Mouse (Mus musculus) neural tube, embryonic 13.5 days (tissue): ENCODE results near the gene Sdk2. TPM values are rescaled to one million over a fixed set of nuclear protein-coding genes. Genes with fewer than 3 reads are reported as not detected.

Experiments
- ATAC-seq: fragments of 200-750 bp; cut with Nextera tagmentation; 2 replicates; pipeline ENCODE4 v1.8.0; 2017; ENCODE audit warnings: low read depth, mild to moderate bottlenecking, moderate TSS enrichment, moderate library complexity
- H3K27ac ChIP-seq: fragments of 300-500 bp; sonication (generic); replicated peaks from 2 replicates; pipeline ENCODE4 v1.5.1; 2015; ENCODE audit warnings: moderate library complexity, mild to moderate bottlenecking, inconsistent platforms
- H3K27me3 ChIP-seq: fragments of 300-500 bp; sonication (generic); 2 replicates; pipeline ENCODE4 v1.6.1; 2015; ENCODE audit warnings: mild to moderate bottlenecking, inconsistent platforms
- H3K36me3 ChIP-seq: fragments of 300-500 bp; sonication (generic); 2 replicates; pipeline ENCODE4 v1.6.1; 2015; ENCODE audit warnings: mild to moderate bottlenecking, inconsistent platforms
- H3K4me1 ChIP-seq: fragments of 300-500 bp; sonication (generic); replicated peaks from 2 replicates; pipeline ENCODE4 v1.6.1; 2015; ENCODE audit warnings: inconsistent platforms
- H3K4me2 ChIP-seq: fragments of 300-500 bp; sonication (generic); 2 replicates; pipeline ENCODE4 v1.6.1; 2015; ENCODE audit warnings: inconsistent platforms, mild to moderate bottlenecking, moderate library complexity
- H3K4me3 ChIP-seq: fragments of 300-500 bp; sonication (generic); 2 replicates; pipeline ENCODE4 v1.5.1; 2015; ENCODE audit warnings: mild to moderate bottlenecking, inconsistent platforms
- H3K9ac ChIP-seq: fragments of 300-500 bp; sonication (generic); 2 replicates; pipeline ENCODE4 v1.6.1; 2015; ENCODE audit warnings: moderate library complexity, mild to moderate bottlenecking, inconsistent platforms
- H3K9me3 ChIP-seq: fragments of 300-500 bp; sonication (generic); 2 replicates; pipeline ENCODE4 v1.6.1; 2016; ENCODE audit warnings: inconsistent platforms
- WGBS: fragments of 180-500 bp; shearing (Covaris S2); methylation state at CpG from one replicate; pipeline ENCODE4 v1.1.7; 2015; 5-methylcytosine and 5-hydroxymethylcytosine counted together
- polyA plus RNA-seq: library from polyadenylated mRNA; unstranded; fragments of >200 nt; fragmentation: Nextera tagmentation; extraction: Ambion mirVana; gene quantifications from 2 replicates; pipeline ENCODE4 v1.2.1, GENCODE M21; 2015

The Sdk2 gene
- polyA plus RNA-seq, 1 experiment from 2014 or later: 4.7 TPM

DNA sequence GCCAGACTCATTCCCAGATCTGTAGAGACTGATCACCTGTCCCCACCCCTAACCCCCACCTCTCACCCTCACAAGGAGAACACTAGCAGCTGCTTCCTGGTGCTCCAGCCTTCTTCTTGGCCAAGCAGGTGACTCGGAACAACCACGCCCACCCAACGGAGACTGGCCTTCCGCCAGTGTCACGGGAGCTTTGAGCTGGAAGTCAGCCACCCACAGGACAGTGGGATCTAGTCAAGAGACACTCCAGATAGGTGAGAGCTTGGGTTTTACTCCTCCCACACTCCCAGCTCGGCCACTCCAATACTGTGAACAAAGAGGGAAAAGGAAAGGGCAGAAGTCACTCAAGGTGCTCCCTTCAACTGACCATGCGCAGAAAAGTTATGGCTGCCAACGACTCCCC lies 327.6 kb downstream of the Sdk2 start:
- Histone ChIP-seq H3K27me3 (no peaks in the 10 kb centered on the region), H3K9me3 (no peaks in the 10 kb centered on the region), H3K36me3 (peaks cover 15% of the 10 kb centered on the region), H3K4me3 (no peak overlapping the region), H3K9ac (no peak overlapping the region), H3K4me1 (peaks cover 55% of the 10 kb centered on the region), H3K27ac (no peak overlapping the region), H3K4me2 (no peak overlapping the region)
- ATAC-seq: no peak
- WGBS: 79% methylated on average over 8 of the region's 8 CpGs

DNA sequence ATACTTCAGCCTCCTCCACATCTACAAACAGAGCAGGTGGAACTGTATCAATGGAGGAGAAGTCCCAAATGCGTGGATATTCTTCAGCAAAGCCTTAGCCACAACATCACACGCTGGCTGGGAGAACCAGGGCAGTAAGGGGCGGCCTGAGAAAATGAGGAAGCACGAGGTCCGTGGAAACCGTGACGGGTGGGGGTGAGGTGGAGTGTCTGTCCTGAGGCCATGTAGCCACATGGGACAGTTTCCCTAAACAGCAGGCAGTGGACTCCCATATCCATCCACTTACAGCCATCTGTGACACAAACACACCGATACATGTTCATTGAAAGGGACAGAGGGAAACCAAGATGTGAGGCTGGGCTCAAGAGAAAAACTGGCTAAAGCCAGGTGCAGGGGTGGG lies 328.9 kb downstream of the Sdk2 start:
- H3K27ac ChIP-seq: no peak overlapping the region
- no peaks in the 10 kb centered on the region for H3K27me3 ChIP-seq
- H3K9ac ChIP-seq: no peak overlapping the region; the same call in 1 of the 2 replicates
- H3K9me3 ChIP-seq: no peaks in the 10 kb centered on the region
- peaks cover 8% of the 10 kb centered on the region for H3K36me3 ChIP-seq
- WGBS: 55% methylated on average over 8 of the region's 8 CpGs
- no peak overlapping the region for H3K4me3 ChIP-seq
- peaks cover 68% of the 10 kb centered on the region for H3K4me1 ChIP-seq
- no peak overlapping the region for H3K4me2 ChIP-seq
- no peak for ATAC-seq

DNA sequence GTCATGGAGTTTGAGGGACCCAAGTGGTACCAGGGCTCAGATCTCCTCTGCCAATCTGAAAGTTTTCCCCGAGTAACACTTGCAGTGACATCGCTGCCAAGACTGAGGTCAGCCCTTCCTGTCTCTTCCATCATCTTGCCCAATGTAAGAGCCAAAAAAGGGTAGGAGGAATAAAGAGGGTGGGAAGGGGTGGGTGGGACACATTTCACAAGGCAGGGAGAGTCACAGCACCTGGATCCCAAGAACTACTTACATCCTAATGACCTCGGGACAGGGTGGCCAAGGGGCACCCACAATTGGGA lies 329.3 kb downstream of the Sdk2 start:
- no peak overlapping the region for H3K9ac ChIP-seq
- no peak overlapping the region for H3K4me3 ChIP-seq
- peaks cover 6% of the 10 kb centered on the region for H3K36me3 ChIP-seq
- no peak for ATAC-seq
- peaks cover 72% of the 10 kb centered on the region for H3K4me1 ChIP-seq
- no peaks in the 10 kb centered on the region for H3K27me3 ChIP-seq
- no peaks in the 10 kb centered on the region for H3K9me3 ChIP-seq
- no peak overlapping the region for H3K27ac ChIP-seq
- 85% methylated on average over 3 of the region's 3 CpGs for WGBS
- H3K4me2 ChIP-seq: no peak overlapping the region

DNA sequence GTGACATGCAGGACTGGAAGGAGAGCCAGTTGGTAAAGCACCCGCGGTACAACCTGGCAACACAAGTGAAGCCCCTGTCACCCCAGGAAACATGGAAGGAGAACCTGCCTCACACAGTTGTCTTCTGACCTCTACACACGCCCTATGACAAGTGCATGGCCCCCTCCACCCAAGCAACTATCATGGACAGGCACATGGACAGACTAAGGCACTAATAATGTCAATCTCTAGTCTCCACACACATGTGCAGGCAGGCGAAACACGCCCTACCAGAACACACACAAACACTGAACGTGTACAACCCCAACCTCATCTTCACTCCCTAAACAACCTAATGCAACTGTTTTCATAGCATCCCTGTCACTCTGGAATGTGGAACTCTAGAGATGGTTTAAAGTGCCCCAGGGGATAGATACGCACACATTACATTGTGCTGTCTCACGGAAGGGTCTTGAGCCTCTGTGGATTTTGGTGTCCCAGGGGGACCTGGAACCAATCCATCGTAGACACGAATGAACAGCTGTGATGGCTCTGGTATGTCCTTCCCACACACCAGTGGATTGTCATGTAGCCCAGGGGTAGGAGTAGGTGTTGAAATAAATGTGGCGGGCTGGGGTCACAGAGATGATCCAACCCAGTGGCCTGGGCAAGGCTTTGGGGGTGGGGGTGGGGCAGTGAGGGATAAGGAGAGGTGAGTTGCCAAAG lies 329.8 kb downstream of the Sdk2 start:
- H3K4me1 ChIP-seq: peaks cover 72% of the 10 kb centered on the region
- ATAC-seq: no peak
- 68% methylated on average over 11 of the region's 11 CpGs for WGBS

DNA sequence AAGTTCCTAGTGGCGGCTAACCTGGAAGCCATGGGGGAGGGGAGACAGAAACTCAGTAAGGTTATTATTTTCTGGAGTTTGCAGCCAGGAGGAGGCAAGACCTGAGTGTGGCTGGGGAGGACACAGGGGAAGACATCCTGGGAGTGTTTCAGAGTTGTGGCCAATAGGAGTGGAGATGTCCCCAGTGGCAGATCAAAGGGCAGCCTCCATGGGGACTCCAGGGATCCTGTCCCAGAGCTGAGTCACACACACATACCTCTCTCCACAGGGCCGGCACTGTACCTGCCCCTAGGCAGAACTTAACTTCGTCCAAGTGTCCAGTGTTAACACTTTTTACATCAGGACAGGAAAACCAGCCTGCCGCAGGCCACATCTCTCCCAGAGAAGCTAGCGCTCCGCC lies 331.7 kb downstream of the Sdk2 start:
- Histone ChIP-seq H3K9ac (no peak overlapping the region), H3K27ac (no peak overlapping the region), H3K4me1 (peaks cover 85% of the 10 kb centered on the region), H3K4me2 (no peak overlapping the region), H3K4me3 (no peak overlapping the region), H3K27me3 (no peaks in the 10 kb centered on the region), H3K36me3 (no peaks in the 10 kb centered on the region; the same call in 1 of the 2 replicates), H3K9me3 (no peaks in the 10 kb centered on the region)
- WGBS: 77% methylated on average over 6 of the region's 6 CpGs
- no peak for ATAC-seq

More for the DNA sequence above, 329.8 kb downstream of the Sdk2 start:
- Histone ChIP-seq H3K36me3 (peaks cover 6% of the 10 kb centered on the region), H3K4me2 (no peak overlapping the region), H3K9me3 (no peaks in the 10 kb centered on the region), H3K27ac (no peak overlapping the region), H3K4me3 (no peak overlapping the region), H3K27me3 (no peaks in the 10 kb centered on the region), H3K9ac (no peak overlapping the region)

DNA sequence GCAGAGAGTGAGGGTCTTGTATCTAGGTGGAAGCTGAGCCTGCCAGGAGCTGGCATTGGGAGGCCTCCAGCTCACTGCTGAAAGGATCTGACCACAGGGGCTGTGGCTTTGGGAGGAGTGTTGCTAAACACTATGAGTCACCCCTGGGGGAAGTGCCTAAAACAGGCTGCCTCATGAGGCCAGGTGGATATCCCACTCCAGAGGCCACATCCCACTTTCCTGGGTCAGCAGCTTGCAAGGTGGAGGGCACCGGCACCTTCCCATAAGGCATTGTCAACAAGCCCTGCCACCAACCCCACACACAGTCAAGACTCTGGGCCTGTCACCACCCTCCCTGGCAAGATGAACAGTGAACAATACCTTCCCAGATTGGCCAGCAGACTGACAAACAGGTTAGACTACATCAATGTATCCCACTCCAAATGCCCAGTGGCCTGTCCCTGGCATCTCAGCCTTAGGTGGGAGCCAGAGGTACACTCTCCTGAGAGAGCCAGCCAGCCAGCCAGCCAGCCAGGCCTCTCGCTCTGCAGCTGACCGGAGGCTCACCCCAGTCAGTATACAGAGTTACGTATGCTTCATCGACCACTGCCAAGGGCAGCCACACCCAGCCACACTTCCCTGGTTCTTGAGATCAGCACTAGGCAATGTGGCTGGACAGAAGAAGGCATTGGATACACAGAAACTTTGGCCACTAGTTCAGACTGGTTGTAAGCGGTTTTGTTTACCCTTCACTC lies 333.0 kb downstream of the Sdk2 start:
- H3K36me3 ChIP-seq: peaks cover 8% of the 10 kb centered on the region
- peaks cover 82% of the 10 kb centered on the region for H3K4me1 ChIP-seq
- no peaks in the 10 kb centered on the region for H3K9me3 ChIP-seq
- H3K27me3 ChIP-seq: no peaks in the 10 kb centered on the region
- no peak for ATAC-seq
- H3K4me2 ChIP-seq: no peak overlapping the region
- no peak overlapping the region for H3K27ac ChIP-seq
- H3K4me3 ChIP-seq: no peak overlapping the region
- WGBS: 47% methylated on average over 6 of the region's 6 CpGs
- H3K9ac ChIP-seq: peak overlapping the region; percentile 43; the same call in 1 of the 2 replicates

DNA sequence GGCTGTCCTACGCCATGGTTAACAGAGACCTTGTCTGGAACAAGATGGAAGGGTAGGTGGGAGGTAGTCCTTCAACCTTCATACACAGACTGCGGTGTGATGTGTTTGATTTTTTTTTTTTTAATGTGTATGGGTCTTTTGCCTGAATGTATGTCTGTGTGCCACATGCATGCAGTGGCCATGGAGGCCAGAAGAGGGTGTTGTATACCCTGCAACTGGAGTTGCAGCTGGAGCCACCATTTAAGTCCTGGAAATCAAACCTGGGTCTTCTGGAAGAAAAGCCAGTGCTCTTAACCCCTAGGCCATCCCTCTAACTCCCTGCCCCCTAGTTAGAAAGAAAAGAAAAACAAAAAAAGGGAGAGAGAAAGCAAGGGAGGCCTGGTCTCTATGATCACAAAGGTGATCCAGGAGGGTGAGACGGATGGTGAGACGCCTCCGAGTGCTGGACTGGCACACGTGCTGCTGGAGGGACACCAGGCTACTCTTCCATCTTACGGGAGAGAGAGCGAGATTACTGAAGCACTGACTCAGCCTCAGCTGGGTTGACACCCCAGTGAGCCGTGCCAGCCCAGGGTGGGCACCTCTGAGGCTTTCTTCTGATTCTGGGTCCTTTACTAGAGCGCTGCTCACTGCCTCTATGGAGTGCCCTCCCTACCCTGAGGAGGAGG lies 334.8 kb downstream of the Sdk2 start:
- Histone ChIP-seq H3K27me3 (no peaks in the 10 kb centered on the region), H3K4me1 (peaks cover 82% of the 10 kb centered on the region), H3K27ac (no peak overlapping the region), H3K4me3 (no peak overlapping the region), H3K36me3 (peaks cover 25% of the 10 kb centered on the region), H3K4me2 (no peak overlapping the region), H3K9me3 (no peaks in the 10 kb centered on the region), H3K9ac (no peak overlapping the region)
- 95% methylated on average over 10 of the region's 10 CpGs for WGBS
- ATAC-seq: no peak

DNA sequence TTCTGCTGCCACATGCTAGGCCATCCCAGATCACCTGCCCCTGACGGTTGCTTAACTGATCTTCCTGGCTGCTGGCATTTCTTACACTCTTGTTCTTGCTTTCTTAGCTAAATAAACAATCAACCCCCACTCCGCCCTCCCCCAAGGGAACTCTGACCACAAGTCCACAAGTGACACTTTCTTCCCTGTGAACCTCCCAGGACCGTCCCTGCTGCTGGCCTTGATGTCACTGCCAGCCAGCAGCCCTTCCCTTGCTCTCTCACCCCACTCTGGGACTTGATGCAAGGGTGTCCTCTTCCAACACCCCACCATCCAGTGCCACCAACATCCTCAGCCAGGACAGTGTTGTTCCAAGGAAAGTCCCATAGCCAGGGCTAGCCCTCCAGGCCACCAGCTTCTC lies 336.0 kb downstream of the Sdk2 start:
- Histone ChIP-seq H3K9me3 (no peaks in the 10 kb centered on the region), H3K36me3 (peaks cover 37% of the 10 kb centered on the region), H3K9ac (no peak overlapping the region), H3K27me3 (no peaks in the 10 kb centered on the region), H3K27ac (no peak overlapping the region), H3K4me1 (peaks cover 83% of the 10 kb centered on the region), H3K4me3 (no peak overlapping the region), H3K4me2 (no peak overlapping the region)
- ATAC-seq: no peak
- 82% methylated on average over 3 of the region's 3 CpGs for WGBS

DNA sequence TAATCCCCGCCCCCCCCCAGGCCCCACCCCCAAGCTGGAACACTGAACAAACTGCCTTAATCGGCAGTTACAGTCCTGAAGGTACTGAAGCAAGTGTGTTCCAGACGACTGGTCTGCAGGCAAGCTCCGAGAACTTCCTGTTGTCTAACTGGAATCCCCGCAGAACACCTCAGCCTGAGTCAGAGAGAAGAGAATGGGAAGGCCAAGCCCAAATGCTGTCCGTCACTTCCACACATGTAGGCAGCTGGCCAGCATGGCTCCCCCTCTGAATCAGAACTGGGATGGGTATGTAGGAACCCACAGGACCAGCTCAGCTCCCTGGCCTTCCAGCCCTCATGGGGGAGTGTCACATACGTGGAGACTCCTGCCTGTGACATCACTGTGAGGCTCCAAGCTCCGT lies 336.9 kb downstream of the Sdk2 start:
- H3K4me1 ChIP-seq: peaks cover 83% of the 10 kb centered on the region
- no peak overlapping the region for H3K4me2 ChIP-seq
- 74% methylated on average over 8 of the region's 8 CpGs for WGBS
- no peak overlapping the region for H3K27ac ChIP-seq
- H3K36me3 ChIP-seq: peaks cover 39% of the 10 kb centered on the region
- H3K27me3 ChIP-seq: no peaks in the 10 kb centered on the region
- no peak for ATAC-seq
- no peak overlapping the region for H3K9ac ChIP-seq
- H3K4me3 ChIP-seq: no peak overlapping the region
- no peaks in the 10 kb centered on the region for H3K9me3 ChIP-seq

DNA sequence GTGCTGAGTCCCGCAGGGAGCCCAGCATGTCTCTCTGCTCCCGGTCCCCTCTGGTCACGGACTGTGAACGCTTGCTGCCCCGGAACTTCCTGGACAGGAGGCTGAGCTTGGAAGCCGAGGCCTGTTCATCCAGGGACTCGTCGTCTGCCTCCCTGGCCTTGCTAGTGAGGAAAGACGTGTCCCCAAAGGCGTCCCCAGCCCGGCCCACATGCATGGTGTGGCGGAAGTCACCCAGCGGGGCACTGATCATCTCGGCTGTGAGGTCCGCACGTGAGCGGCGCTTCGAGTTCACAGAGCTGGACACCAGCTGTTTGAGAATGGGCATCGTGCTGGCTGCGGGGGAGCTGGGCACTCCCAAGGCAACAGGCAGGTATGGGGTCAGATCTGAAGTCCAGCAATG lies 337.6 kb downstream of the Sdk2 start:
- Histone ChIP-seq H3K27me3 (no peaks in the 10 kb centered on the region), H3K9ac (no peak overlapping the region), H3K4me1 (peaks cover 77% of the 10 kb centered on the region), H3K9me3 (no peaks in the 10 kb centered on the region), H3K27ac (no peak overlapping the region), H3K4me2 (no peak overlapping the region), H3K4me3 (no peak overlapping the region), H3K36me3 (peaks cover 39% of the 10 kb centered on the region)
- ATAC-seq: no peak
- WGBS: 84% methylated on average over 21 of the region's 21 CpGs

DNA sequence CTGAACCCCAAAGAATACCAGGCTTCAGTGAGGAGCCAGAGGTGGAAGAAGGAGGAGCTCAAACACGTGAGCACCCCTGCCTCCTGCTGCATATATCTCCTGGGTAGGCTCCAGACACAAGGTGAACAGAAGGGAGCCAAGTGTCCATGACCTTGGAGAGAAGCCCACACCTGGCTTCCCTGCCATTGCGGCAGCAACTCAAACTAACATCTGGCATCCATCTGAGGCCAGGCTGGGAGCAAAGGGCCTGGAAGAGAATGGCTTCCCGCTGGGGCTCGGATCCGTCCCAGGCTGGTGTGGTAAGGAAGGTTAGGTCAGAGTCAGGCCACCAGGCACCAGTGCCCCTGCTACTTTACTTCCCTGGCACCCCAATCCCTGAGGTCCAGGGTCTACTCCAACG lies 338.9 kb downstream of the Sdk2 start:
- Histone ChIP-seq H3K27me3 (no peaks in the 10 kb centered on the region), H3K4me1 (peaks cover 67% of the 10 kb centered on the region)
- WGBS: 71% methylated on average over 6 of the region's 6 CpGs

More for the DNA sequence above, 338.9 kb downstream of the Sdk2 start:
- Histone ChIP-seq H3K4me3 (no peak overlapping the region), H3K9ac (no peak overlapping the region), H3K9me3 (no peaks in the 10 kb centered on the region), H3K4me2 (no peak overlapping the region), H3K27ac (peak overlapping the region; percentile 49; the same call in 1 of the 2 replicates), H3K36me3 (peaks cover 39% of the 10 kb centered on the region)
- no peak for ATAC-seq
